Mouse (Mus musculus): ENCODE data around the gene Clca3a2. TPM values are rescaled to one million over a fixed set of nuclear protein-coding genes. Genes with fewer than 3 reads are reported as not detected.

Clca3a2 gene
- polyA plus RNA-seq (2015; fragmentation: Illumina TruSeq; extraction: RNeasy Lipid Tissue Mini Kit (QIAGEN cat#74804); ENCODE audit: low read depth, low replicate concordance): not detected

GRCm38 (mm10) chr3:144819219-144819618, at the start of gene Clca3a2:
Gene Clca3a2 (minus strand): TSS chr3:144819494.

DNA sequence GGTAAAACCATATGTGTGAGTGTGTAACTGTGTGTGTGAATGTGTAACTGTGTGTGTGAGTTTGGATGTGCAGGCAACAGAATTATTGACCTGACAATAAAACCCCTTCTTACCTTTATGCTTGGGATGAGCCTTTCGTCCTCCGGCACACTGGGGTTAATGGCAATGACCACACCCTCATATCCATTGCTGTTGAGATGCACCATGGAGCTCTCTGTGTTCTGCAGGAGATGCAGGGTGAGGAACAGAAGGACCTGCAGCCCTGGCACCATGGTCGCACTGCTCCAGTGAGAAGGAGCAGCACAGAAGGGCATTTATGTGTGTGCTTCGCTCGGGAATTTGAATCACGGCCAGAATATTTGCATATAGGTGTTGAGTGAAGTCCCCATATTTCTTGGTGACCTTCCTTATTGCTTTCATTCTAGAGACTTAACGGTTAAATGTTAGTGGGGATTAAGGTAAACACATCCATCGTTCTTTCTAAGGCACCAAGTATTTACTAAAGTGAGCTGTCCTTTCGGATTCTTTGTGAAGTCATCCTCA, 29.8 kb upstream of the Clca3a2 start, which contains the start of gene Clca3b:
TSS of gene Clca3b (minus strand) at position 344 of the 543 bp plus-strand sequence.

GRCm38 (mm10) chr3:144760592-144761309, 58.5 kb downstream of the Clca3a2 start, which contains the start of gene Clca3a1:
Gene Clca3a1 (minus strand): TSS chr3:144760977.

Other genes with a start within 250 kb of the Clca3a2 start
- 26.8 TPM for gene Hs2st1, start 249.3 kb downstream of the Clca3a2 start, polyA plus RNA-seq (2015; fragmentation: Illumina TruSeq; extraction: RNeasy Lipid Tissue Mini Kit (QIAGEN cat#74804); ENCODE audit: low read depth, low replicate concordance)
- gene Selenof, start 249.2 kb downstream of the Clca3a2 start, polyA plus RNA-seq (2015; fragmentation: Illumina TruSeq; extraction: RNeasy Lipid Tissue Mini Kit (QIAGEN cat#74804); ENCODE audit: low read depth, low replicate concordance): 441 TPM
- gene Sh3glb1, start 99.2 kb downstream of the Clca3a2 start, polyA plus RNA-seq (2015; fragmentation: Illumina TruSeq; extraction: RNeasy Lipid Tissue Mini Kit (QIAGEN cat#74804); ENCODE audit: low read depth, low replicate concordance): 54.3 TPM
- gene Clca3a1, start 58.5 kb downstream of the Clca3a2 start, polyA plus RNA-seq (2015; fragmentation: Illumina TruSeq; extraction: RNeasy Lipid Tissue Mini Kit (QIAGEN cat#74804); ENCODE audit: low read depth, low replicate concordance): 0.24 TPM
- gene Clca3b, start 29.9 kb upstream of the Clca3a2 start, polyA plus RNA-seq (2015; fragmentation: Illumina TruSeq; extraction: RNeasy Lipid Tissue Mini Kit (QIAGEN cat#74804); ENCODE audit: low read depth, low replicate concordance): not detected
- gene Clca4b, start 113.0 kb upstream of the Clca3a2 start, polyA plus RNA-seq (2015; fragmentation: Illumina TruSeq; extraction: RNeasy Lipid Tissue Mini Kit (QIAGEN cat#74804); ENCODE audit: low read depth, low replicate concordance): not detected
- not detected for gene Clca4a, start 155.6 kb upstream of the Clca3a2 start, polyA plus RNA-seq (2015; fragmentation: Illumina TruSeq; extraction: RNeasy Lipid Tissue Mini Kit (QIAGEN cat#74804); ENCODE audit: low read depth, low replicate concordance)
- gene Clca1, start 213.3 kb upstream of the Clca3a2 start, polyA plus RNA-seq (2015; fragmentation: Illumina TruSeq; extraction: RNeasy Lipid Tissue Mini Kit (QIAGEN cat#74804); ENCODE audit: low read depth, low replicate concordance): not detected

Data from brain, adult 10 weeks (tissue).